Comparison of ENCODE assay signal across 29 mouse cellular contexts in genomic region chr11:93188621-93189020, GRCm38 (mm10).
DNase-seq lines count a peak whose midpoint lies in the region; ATAC-seq lines count a peak whose summit lies in the region.
"Had no signal": no experiment of that assay in that cellular context is flagged by ENCODE, and none has a peak within 500 bp of the region (broad histone marks: within the 10 kb centered on the region; RNA-seq: fewer than 3 reads in every experiment).

No protein-coding gene starts in this region.

- DNase-seq in embryonic facial prominence, embryonic 14.5 days (ENCODE audit: low spot score), result peak; percentile 5
- no peak for DNase-seq in embryonic facial prominence, embryonic 10.5 days (ENCODE audit: low spot score)
- peak; percentile 9 for DNase-seq in lung, postnatal 10 days
- no peak for DNase-seq in lung, postnatal 4 days
- DNase-seq in heart, adult 9 months (ENCODE audit: low spot score in 2 of 2), result peak; percentile 2 to 5
- DNase-seq in heart, postnatal 4 days, result peak; percentile 7
- no peak for DNase-seq in hindbrain, embryonic 11.5 days (ENCODE audit: low spot score)
- DNase-seq: adrenal gland, adult 8-10 months; cerebellum, adult 11 months; cerebellum, adult 9-10 months; cerebellum, postnatal 36 days; embryo, embryonic 11 days; gastrocnemius, postnatal 10 days; kidney, postnatal 14 days; layer of hippocampus, adult 9-11 months; liver; right cerebral cortex, postnatal 25 days; spleen, adult 18-20 months; thymus, postnatal 14 days had no signal

- no peak overlapping the region for H3K9ac ChIP-seq in embryonic facial prominence, embryonic 14.5 days (ENCODE audit: low read depth, low read length)
- H3K9ac ChIP-seq in hindbrain, embryonic 11.5 days (ENCODE audit: low read depth, low read length), result no peak overlapping the region
- H3K9ac ChIP-seq: embryonic facial prominence, embryonic 15.5 days; forebrain, embryonic 13.5 days; hindbrain, embryonic 14.5 days; liver, embryonic 14.5 days; lung, embryonic 15.5 days had no signal

- H3K9me3 ChIP-seq in embryonic facial prominence, embryonic 14.5 days (ENCODE audit: control insufficient read depth, low read length), result no peaks in the 10 kb centered on the region
- H3K9me3 ChIP-seq in embryonic facial prominence, embryonic 10.5 days, result no peaks in the 10 kb centered on the region
- H3K9me3 ChIP-seq in hindbrain, embryonic 11.5 days (ENCODE audit: control insufficient read depth, low read length), result no peaks in the 10 kb centered on the region
- H3K9me3 ChIP-seq: embryonic facial prominence, embryonic 15.5 days; forebrain, embryonic 13.5 days; G1E; lung, embryonic 15.5 days had no signal

- no peaks in the 10 kb centered on the region for H3K27me3 ChIP-seq in embryonic facial prominence, embryonic 14.5 days (replicated peaks; ENCODE audit: control insufficient read depth, insufficient read depth, low read length)
- no peaks in the 10 kb centered on the region for H3K27me3 ChIP-seq in embryonic facial prominence, embryonic 10.5 days (replicated peaks; ENCODE audit: low read depth, poor library complexity, severe bottlenecking)
- no peaks in the 10 kb centered on the region for H3K27me3 ChIP-seq in hindbrain, embryonic 11.5 days (ENCODE audit: control insufficient read depth, insufficient read depth, low read length)
- H3K27me3 ChIP-seq: embryonic facial prominence, embryonic 15.5 days; forebrain, embryonic 13.5 days; lung, embryonic 15.5 days had no signal

- H3K4me2 ChIP-seq in embryonic facial prominence, embryonic 14.5 days (ENCODE audit: low read depth, low read length), result no peak overlapping the region
- H3K4me2 ChIP-seq in hindbrain, embryonic 11.5 days (replicated peaks; ENCODE audit: low read depth, low read length), result no peak overlapping the region
- H3K4me2 ChIP-seq: embryonic facial prominence, embryonic 15.5 days; forebrain, embryonic 13.5 days; hindbrain, embryonic 14.5 days; lung, embryonic 15.5 days; midbrain, embryonic 11.5 days had no signal

- no peak overlapping the region for H3K4me3 ChIP-seq in embryonic facial prominence, embryonic 14.5 days (ENCODE audit: low read depth, low read length)
- H3K4me3 ChIP-seq in embryonic facial prominence, embryonic 10.5 days, result no peak overlapping the region
- no peak overlapping the region for H3K4me3 ChIP-seq in hindbrain, embryonic 11.5 days (ENCODE audit: low read depth, low read length)
- H3K4me3 ChIP-seq: embryonic facial prominence, embryonic 15.5 days; forebrain, embryonic 13.5 days; lung, embryonic 15.5 days had no signal

- H3K4me1 ChIP-seq in embryonic facial prominence, embryonic 14.5 days (ENCODE audit: control insufficient read depth, insufficient read depth, low read length), result no peaks in the 10 kb centered on the region
- H3K4me1 ChIP-seq in embryonic facial prominence, embryonic 10.5 days, result no peaks in the 10 kb centered on the region
- H3K4me1 ChIP-seq in hindbrain, embryonic 11.5 days (replicated peaks; ENCODE audit: control insufficient read depth, insufficient read depth, low read length), result no peaks in the 10 kb centered on the region
- H3K4me1 ChIP-seq: embryonic facial prominence, embryonic 15.5 days; forebrain, embryonic 13.5 days; lung, embryonic 15.5 days had no signal

- 74% methylated on average over 5 of the region's 5 CpGs for WGBS in embryonic facial prominence, embryonic 14.5 days
- 83% methylated on average over 5 of the region's 5 CpGs for WGBS in embryonic facial prominence, embryonic 10.5 days
- WGBS in hindbrain, embryonic 11.5 days, result 89% methylated on average over 5 of the region's 5 CpGs

- no peak overlapping the region for H3K27ac ChIP-seq in embryonic facial prominence, embryonic 14.5 days (replicated peaks; ENCODE audit: low read depth, low read length)
- no peak overlapping the region for H3K27ac ChIP-seq in embryonic facial prominence, embryonic 10.5 days (replicated peaks)
- no peak overlapping the region for H3K27ac ChIP-seq in hindbrain, embryonic 11.5 days (ENCODE audit: low read depth, low read length)
- H3K27ac ChIP-seq: embryonic facial prominence, embryonic 15.5 days; forebrain, embryonic 13.5 days; hindbrain, embryonic 14.5 days; liver, embryonic 14.5 days; lung, embryonic 15.5 days had no signal

- ATAC-seq in embryonic facial prominence, embryonic 14.5 days (ENCODE audit: low read depth), result no peak
- ATAC-seq in hindbrain, embryonic 11.5 days (ENCODE audit: low FRiP score), result no peak
- ATAC-seq in CD4-positive, CD25-positive, alpha-beta regulatory T cell, adult 4 months, result no peak
- ATAC-seq: forebrain, embryonic 13.5 days; intestine, postnatal 0 days; midbrain, embryonic 16.5 days had no signal

- H3K36me3 ChIP-seq in embryonic facial prominence, embryonic 14.5 days (ENCODE audit: control insufficient read depth, insufficient read depth, low read length), result no peaks in the 10 kb centered on the region
- no peaks in the 10 kb centered on the region for H3K36me3 ChIP-seq in embryonic facial prominence, embryonic 10.5 days (replicated peaks)
- no peaks in the 10 kb centered on the region for H3K36me3 ChIP-seq in hindbrain, embryonic 11.5 days (ENCODE audit: control insufficient read depth, insufficient read depth, low read length)
- H3K36me3 ChIP-seq: embryonic facial prominence, embryonic 15.5 days; G1E; lung, embryonic 15.5 days had no signal

Comparison
In these comparisons a context has a peak if more than half of its experiments do, and no peak if none do; other contexts are left out.
1. DNase-seq: peak in embryonic facial prominence, embryonic 14.5 days (single experiment), lung, postnatal 10 days (single experiment), heart, adult 9 months (2 of 2) and heart, postnatal 4 days (single experiment); none in embryonic facial prominence, embryonic 10.5 days (single experiment), lung, postnatal 4 days (0 of 2) and hindbrain, embryonic 11.5 days (single experiment).